ENCODE assay signal across 20 mouse cellular contexts in the genomic region with DNA sequence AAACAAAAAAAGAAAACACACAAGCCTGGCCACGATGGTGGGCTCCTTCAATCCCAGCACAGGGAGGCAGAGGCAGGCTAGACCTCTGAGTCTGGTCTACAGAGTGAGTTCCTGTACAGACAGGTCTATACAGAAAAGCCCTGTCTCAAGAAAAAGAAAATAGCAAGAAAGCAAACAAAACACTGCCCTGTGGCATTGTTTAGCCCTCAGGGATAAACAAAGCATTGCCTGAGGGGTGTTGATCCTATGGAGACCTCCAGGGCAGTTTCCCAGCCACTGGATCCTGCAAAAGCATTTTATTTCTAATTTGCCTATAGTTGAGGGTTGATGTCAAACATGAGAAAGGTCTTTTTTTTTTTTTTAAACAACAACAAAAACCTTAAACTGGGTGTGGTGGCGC.
"Had no signal": no experiment of that assay in that cellular context is flagged by ENCODE, and none has a peak within 500 bp of the region (broad histone marks: within the 10 kb centered on the region; RNA-seq: fewer than 3 reads in every experiment).

No protein-coding gene starts in this region.

- H3K27me3 ChIP-seq: liver, embryonic 15.5 days; lung, embryonic 15.5 days; midbrain, embryonic 13.5 days; midbrain, embryonic 15.5 days; neural tube, embryonic 13.5 days; neural tube, embryonic 15.5 days had no signal

- H3K9ac ChIP-seq: liver, embryonic 15.5 days; liver, postnatal 0 days; lung, embryonic 15.5 days; midbrain, embryonic 13.5 days; midbrain, embryonic 15.5 days; neural tube, embryonic 13.5 days; neural tube, embryonic 15.5 days had no signal

- ATAC-seq: liver, postnatal 0 days; lung, postnatal 0 days; midbrain, embryonic 13.5 days; midbrain, embryonic 15.5 days had no signal

- H3K36me3 ChIP-seq: liver, embryonic 15.5 days; lung, embryonic 15.5 days; midbrain, embryonic 13.5 days; midbrain, embryonic 15.5 days; neural tube, embryonic 15.5 days had no signal

- H3K27ac ChIP-seq: liver, embryonic 15.5 days; lung, embryonic 15.5 days; midbrain, embryonic 13.5 days; midbrain, embryonic 15.5 days; neural tube, embryonic 13.5 days; neural tube, embryonic 15.5 days had no signal

- H3K9me3 ChIP-seq: liver, embryonic 15.5 days; lung, embryonic 15.5 days; midbrain, embryonic 13.5 days; midbrain, embryonic 15.5 days; neural tube, embryonic 13.5 days; neural tube, embryonic 15.5 days had no signal

- H3K4me2 ChIP-seq: liver, embryonic 15.5 days; lung, embryonic 15.5 days; midbrain, embryonic 11.5 days; midbrain, embryonic 13.5 days; midbrain, embryonic 15.5 days; neural tube, embryonic 13.5 days; neural tube, embryonic 15.5 days had no signal

- H3K4me1 ChIP-seq: liver, embryonic 15.5 days; lung, embryonic 15.5 days; midbrain, embryonic 13.5 days; midbrain, embryonic 15.5 days; neural tube, embryonic 13.5 days; neural tube, embryonic 15.5 days had no signal

- DNase-seq: liver, postnatal 0 days; lung, adult 2 months; lung, postnatal 4 days; retina, postnatal 1 day; right cerebral cortex, adult 18-20 months; right cerebral cortex, postnatal 25 days; right cerebral cortex, postnatal 4 days; spleen, adult 18-20 months; thymus, adult 18-20 months; thymus, postnatal 25 days; thymus, postnatal 4 days had no signal

- H3K4me3 ChIP-seq: liver, embryonic 15.5 days; lung, embryonic 15.5 days; midbrain, embryonic 13.5 days; midbrain, embryonic 15.5 days; myocyte; neural tube, embryonic 13.5 days; neural tube, embryonic 15.5 days had no signal
